Mouse (Mus musculus) intestine, postnatal 0 days (tissue): ENCODE data around the gene Slc25a34. TPM values are rescaled to one million over a fixed set of nuclear protein-coding genes. Genes with fewer than 3 reads are reported as not detected.

Experiments used
- ATAC-seq: fragments of 200-750 bp; cut with Nextera tagmentation; 2 replicates; pipeline ENCODE4 v1.8.0; 2017; ENCODE audit warnings: mild to moderate bottlenecking, moderate TSS enrichment, moderate library complexity
- H3K27ac ChIP-seq: fragments of 300-500 bp; sonication (generic); 2 replicates; pipeline ENCODE4 v1.5.1; 2014; ENCODE audit warnings: mild to moderate bottlenecking, low read depth, low read length, moderate library complexity
- H3K27me3 ChIP-seq: fragments of 300-500 bp; sonication (generic); replicated peaks from 2 replicates; pipeline ENCODE4 v1.6.1; 2014; ENCODE audit warnings: low read length, mixed read lengths; ENCODE audit not compliant: control insufficient read depth, insufficient read depth
- H3K36me3 ChIP-seq: fragments of 300-500 bp; sonication (generic); 2 replicates; pipeline ENCODE4 v1.6.1; 2014; ENCODE audit warnings: mild to moderate bottlenecking, moderate library complexity; ENCODE audit not compliant: control insufficient read depth, insufficient read depth
- H3K4me1 ChIP-seq: fragments of 300-500 bp; sonication (generic); replicated peaks from 2 replicates; pipeline ENCODE4 v1.6.1; 2014; ENCODE audit warnings: antibody characterized with exemption, low read length, mixed read lengths; ENCODE audit not compliant: control insufficient read depth, insufficient read depth
- H3K4me2 ChIP-seq: fragments of 300-500 bp; sonication (generic); replicated peaks from 2 replicates; pipeline ENCODE4 v1.6.1; 2014; ENCODE audit warnings: low read depth, mild to moderate bottlenecking, moderate library complexity
- H3K4me3 ChIP-seq: fragments of 300-500 bp; sonication (generic); 2 replicates; pipeline ENCODE4 v1.5.1; 2014; ENCODE audit warnings: low read depth, low read length
- H3K9ac ChIP-seq: fragments of 300-500 bp; sonication (generic); 2 replicates; pipeline ENCODE4 v1.6.1; 2014; ENCODE audit warnings: mild to moderate bottlenecking, low read depth, low read length
- H3K9me3 ChIP-seq: fragments of 300-500 bp; sonication (generic); 2 replicates; pipeline ENCODE4 v1.6.1; 2016; ENCODE audit warnings: mixed run types; ENCODE audit not compliant: control insufficient read depth
- CTCF ChIP-seq: sonication (generic); IDR thresholded peaks from 2 replicates; pipeline ENCODE4 v1.5.1; 2016; ENCODE audit warnings: low read depth, mild to moderate bottlenecking, control low read depth, antibody characterized with exemption, moderate library complexity
- WGBS: fragments of 180-500 bp; shearing (Covaris S2); extraction: QIAGEN DNeasy Blood & Tissue Kit; methylation state at CpG from one replicate; pipeline ENCODE4 v1.1.7; 2014; 5-methylcytosine and 5-hydroxymethylcytosine counted together
- polyA plus RNA-seq: library from polyadenylated mRNA; unstranded; fragments of >200 nt; fragmentation: Nextera tagmentation; extraction: Ambion mirVana; gene quantifications from 2 replicates; pipeline ENCODE4 v1.2.1, GENCODE M21; 2015

The Slc25a34 gene
- polyA plus RNA-seq, 1 experiment from 2014 or later, result 23.8 TPM

DNA sequence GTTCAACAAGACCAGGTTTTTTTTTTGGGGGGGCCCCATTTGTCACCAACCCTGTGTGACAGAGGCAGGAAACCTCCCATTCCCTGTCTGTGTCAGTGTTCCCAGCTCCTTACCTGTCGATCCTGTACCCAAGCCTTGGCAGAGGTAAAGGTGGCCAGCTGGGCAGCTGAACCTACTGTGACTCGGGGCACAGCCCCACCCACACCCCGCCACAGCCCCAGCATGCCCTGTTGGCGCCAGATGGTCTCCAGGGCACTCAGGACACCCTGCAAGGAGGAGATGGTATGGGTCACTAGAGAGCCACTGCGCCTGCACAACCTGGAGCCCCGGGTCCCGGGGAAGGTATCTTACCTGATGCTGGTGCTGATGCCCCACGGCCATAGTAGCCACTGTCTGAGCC lies 1.5 kb downstream of the Slc25a34 start:
- no peak for ATAC-seq
- peaks cover 16% of the 10 kb centered on the region for H3K36me3 ChIP-seq
- 0 out of 2 replicates have a peak, but pooled peaks cover 9% of the 10 kb centered on the region for H3K4me1 ChIP-seq
- H3K4me3 ChIP-seq, result peak overlapping the region; percentile 35
- H3K27me3 ChIP-seq, result no peaks in the 10 kb centered on the region
- H3K9ac ChIP-seq, result no peak overlapping the region; the same call in 1 of the 2 replicates
- TF ChIP-seq CTCF, result no peak
- no peak overlapping the region for H3K27ac ChIP-seq
- H3K9me3 ChIP-seq, result no peaks in the 10 kb centered on the region
- peak overlapping the region; percentile 58 for H3K4me2 ChIP-seq
- 80% methylated on average over 8 of the region's 8 CpGs for whole genome bisulfite sequencing

DNA sequence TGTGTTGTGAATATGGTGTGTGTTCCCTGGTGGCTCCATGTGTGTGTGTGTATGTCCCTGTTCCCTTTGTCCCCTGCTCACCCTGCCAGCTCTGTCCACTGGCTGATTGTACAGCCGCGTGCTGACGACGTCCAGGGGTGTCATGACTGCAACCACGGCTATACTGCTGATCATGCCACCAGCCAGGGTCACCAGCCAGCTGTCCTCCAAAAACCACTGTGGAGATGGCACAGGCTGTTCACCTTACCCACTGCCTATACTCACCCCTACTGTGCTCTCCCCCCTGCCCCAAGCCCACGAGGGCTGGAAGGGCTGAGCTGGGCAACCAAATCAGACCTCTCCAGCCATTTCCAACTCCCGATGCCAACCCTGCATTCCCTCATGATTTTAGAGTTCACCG lies 2.3 kb downstream of the Slc25a34 start:
- Histone ChIP-seq H3K27me3 (no peaks in the 10 kb centered on the region), H3K4me1 (0 out of 2 replicates have a peak, but pooled peaks cover 9% of the 10 kb centered on the region), H3K27ac (no peak overlapping the region), H3K9me3 (no peaks in the 10 kb centered on the region), H3K4me3 (no peak overlapping the region), H3K4me2 (0 out of 2 replicates have a peak overlapping the region, but pooled peaks have one; percentile 58), H3K9ac (no peak overlapping the region), H3K36me3 (peaks cover 8% of the 10 kb centered on the region)
- WGBS, result 85% methylated on average over 8 of the region's 8 CpGs
- no peak for ATAC-seq
- no peak for TF ChIP-seq CTCF

DNA sequence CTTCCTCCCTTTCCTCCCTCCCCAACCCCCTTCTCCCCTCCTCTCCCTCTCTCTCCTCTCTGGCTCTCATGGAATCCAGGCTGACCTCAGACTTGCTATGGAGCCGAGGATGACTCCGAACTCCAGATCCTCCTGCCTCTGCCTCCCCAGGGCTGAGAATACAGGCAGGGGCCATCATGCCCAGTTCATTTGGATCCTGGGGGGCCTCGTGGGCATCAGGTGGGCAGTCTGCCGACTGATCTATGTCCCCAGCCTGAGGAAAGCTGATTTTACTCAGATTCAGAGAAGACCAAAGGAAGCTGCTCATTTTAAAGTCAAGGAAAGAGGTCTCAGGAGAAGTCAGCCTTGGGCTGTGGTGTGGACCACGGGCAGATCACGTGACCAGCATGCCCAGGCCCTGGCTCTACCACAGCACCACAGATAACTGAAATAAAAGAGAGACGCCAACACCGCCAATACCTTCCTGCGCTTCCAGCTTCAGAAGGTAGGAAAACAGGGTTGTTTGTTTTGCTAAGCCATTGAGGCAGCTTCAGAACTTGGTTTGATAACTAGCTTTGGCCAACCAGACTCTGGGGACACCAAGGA lies 4.2 kb downstream of the Slc25a34 start:
- Histone ChIP-seq H3K9me3 (no peaks in the 10 kb centered on the region), H3K9ac (no peak overlapping the region), H3K4me2 (no peak overlapping the region; the same call in 1 of the 2 replicates), H3K4me1 (0 out of 2 replicates have a peak, but pooled peaks cover 6% of the 10 kb centered on the region), H3K27me3 (no peaks in the 10 kb centered on the region), H3K27ac (0 out of 2 replicates have a peak overlapping the region, but pooled peaks have one; percentile 93), H3K4me3 (no peak overlapping the region), H3K36me3 (peaks cover 1% of the 10 kb centered on the region; the same call in 1 of the 2 replicates)
- ATAC-seq, result no peak
- 89% methylated on average over 9 of the region's 9 CpGs for WGBS
- no peak for TF ChIP-seq CTCF

DNA sequence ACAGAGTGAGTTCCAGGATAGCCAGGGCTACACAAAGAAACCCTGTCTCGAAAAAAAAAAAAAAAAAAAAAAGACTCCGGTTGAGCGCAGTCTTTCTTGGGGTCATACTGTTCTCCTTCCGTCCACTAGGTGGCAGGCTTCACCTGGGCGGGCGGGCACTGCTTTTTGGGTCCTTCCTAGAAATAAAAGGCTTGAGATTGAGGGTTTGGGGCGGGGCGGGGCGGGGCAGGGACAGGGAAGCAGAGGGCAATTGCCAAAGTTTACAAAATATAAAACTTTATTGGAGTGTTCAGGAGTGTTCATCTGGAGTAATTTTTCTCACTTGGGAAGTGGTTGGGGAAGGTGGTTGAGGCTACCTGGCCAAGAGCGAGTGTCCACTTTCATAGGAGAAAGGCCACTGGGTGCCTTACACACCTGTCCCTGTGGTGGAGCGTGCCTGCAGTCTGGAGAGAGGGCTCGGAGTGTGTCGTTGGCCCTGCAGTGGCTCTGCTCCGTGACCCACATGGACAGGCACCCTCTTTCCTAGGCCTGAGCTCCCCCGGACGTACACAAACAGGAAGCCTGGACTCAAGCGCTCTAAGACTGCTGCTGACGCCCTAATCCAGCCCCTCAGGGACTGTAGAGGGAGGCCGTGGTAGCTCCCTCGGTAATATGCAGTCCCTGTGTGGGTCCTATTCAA lies 4.9 kb downstream of the Slc25a34 start, which contains the start of gene Tmem82:
Tmem82 (minus strand) TSS at position 69 of the 679 bp plus-strand sequence.
- no peaks in the 10 kb centered on the region for H3K27me3 ChIP-seq
- 21% methylated on average over 20 of the region's 20 CpGs for WGBS
- no peaks in the 10 kb centered on the region for H3K9me3 ChIP-seq
- H3K4me2 ChIP-seq, result peak within 1 kb of the TSS; percentile 87
- peaks cover 7% of the 10 kb centered on the region; the same call in 1 of the 2 replicates for H3K36me3 ChIP-seq
- ATAC-seq, result 0 out of 2 replicates have a peak, but pooled peaks have one; percentile 19
- 0 out of 2 replicates have a peak, but pooled peaks cover 4% of the 10 kb centered on the region for H3K4me1 ChIP-seq
- peak within 1 kb of the TSS; percentile 93 for H3K27ac ChIP-seq
- TF ChIP-seq CTCF, result peak; percentile 78
- H3K4me3 ChIP-seq, result peak within 1 kb of the TSS; percentile 57
- H3K9ac ChIP-seq, result peak within 1 kb of the TSS; percentile 66

DNA sequence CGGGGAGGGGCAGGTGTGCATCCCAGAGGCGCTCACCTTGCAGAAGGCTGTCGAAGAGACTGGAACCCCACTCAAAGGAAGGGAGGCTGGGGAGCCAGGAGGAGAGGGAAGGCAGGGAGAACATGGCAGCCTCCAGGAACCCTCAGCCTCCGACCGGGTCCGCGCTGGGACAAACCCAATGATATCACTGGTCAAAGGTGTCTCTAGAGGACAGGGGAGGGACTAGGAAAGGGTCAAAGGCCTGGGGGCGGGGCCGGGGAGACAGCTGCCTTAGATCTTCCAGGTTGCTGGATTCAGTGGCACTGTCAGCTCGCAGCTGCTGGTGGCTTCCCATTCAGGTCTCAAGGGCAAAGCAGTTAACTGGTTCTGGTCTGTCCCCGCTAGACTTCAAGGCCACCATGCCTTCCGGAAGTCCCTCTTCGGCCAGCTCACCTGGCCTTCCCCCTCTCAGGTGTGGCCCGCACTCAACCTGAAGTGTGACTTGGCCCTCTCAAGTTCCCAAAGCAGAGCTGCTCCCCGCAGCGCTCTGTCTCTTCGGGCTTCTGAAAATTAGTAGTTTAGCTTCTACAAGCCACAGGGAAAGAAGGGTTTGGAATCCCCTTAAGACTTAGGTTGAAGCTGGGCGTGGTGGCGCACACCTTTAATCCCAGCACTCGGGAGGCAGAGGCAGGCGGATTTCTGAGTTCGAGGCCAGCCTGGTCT lies 5.6 kb downstream of the Slc25a34 start:
- Histone ChIP-seq H3K4me3 (peak overlapping the region; percentile 57), H3K9me3 (no peaks in the 10 kb centered on the region), H3K36me3 (peaks cover 7% of the 10 kb centered on the region; the same call in 1 of the 2 replicates), H3K9ac (peak overlapping the region; percentile 66), H3K4me2 (peak overlapping the region; percentile 87), H3K27me3 (no peaks in the 10 kb centered on the region), H3K27ac (peak overlapping the region; percentile 93), H3K4me1 (no peaks in the 10 kb centered on the region)
- 13% methylated on average over 22 of the region's 22 CpGs for WGBS
- no peak for TF ChIP-seq CTCF
- peak; percentile 84 for ATAC-seq

DNA sequence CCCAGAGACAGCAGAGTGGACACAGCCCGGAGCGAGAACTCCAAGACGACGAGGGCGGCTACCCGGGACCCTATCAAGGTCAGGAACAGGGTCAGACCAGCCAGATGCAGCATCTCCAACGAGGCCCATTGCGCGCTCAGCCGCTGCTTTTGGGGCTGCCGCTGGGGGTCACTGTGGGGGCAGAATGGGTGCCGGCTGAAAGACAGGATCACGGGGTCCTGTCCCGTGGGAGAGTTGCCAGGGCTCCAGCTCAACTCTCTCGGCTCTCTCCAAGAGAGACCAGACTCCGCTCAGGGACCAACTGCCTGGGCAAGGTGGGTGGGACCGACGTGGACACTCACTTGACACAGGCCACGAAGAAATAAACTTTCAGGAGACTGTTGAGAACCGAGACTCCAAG lies 6.3 kb downstream of the Slc25a34 start:
- H3K9me3 ChIP-seq, result no peaks in the 10 kb centered on the region
- WGBS, result 8% methylated on average over 20 of the region's 20 CpGs
- peak overlapping the region; percentile 93 for H3K27ac ChIP-seq
- H3K27me3 ChIP-seq, result no peaks in the 10 kb centered on the region
- peak overlapping the region; percentile 87 for H3K4me2 ChIP-seq
- peak overlapping the region; percentile 57 for H3K4me3 ChIP-seq
- peak overlapping the region; percentile 66 for H3K9ac ChIP-seq
- peak; percentile 15; the same call in 1 of the 2 replicates for ATAC-seq
- TF ChIP-seq CTCF, result peak; percentile 83
- no peaks in the 10 kb centered on the region for H3K4me1 ChIP-seq
- peaks cover 7% of the 10 kb centered on the region; the same call in 1 of the 2 replicates for H3K36me3 ChIP-seq
